Mouse (Mus musculus): ENCODE results near the gene Flvcr2. TPM values are rescaled to one million over a fixed set of nuclear protein-coding genes. Genes with fewer than 3 reads are reported as not detected.
A peak's percentile ranks its signal among the peaks of the same experiment; 100 is the strongest.

Gene Flvcr2
- total RNA-seq, 2 experiments from 2014 or later: not detected

- ATAC-seq (replicated peaks; ENCODE audit: low FRiP score, poor library complexity, severe bottlenecking): peak; percentile 83
These were observed 17.1 kb upstream of the Flvcr2 start for GRCm38 (mm10) chr12:85729022-85729944.

GRCm38 (mm10) chr12:85729945-85730290, 16.4 kb upstream of the Flvcr2 start:
- ATAC-seq (replicated peaks; ENCODE audit: low FRiP score, poor library complexity, severe bottlenecking): no peak

- no peak for ATAC-seq (replicated peaks; ENCODE audit: low FRiP score, poor library complexity, severe bottlenecking)
These were observed 10.1 kb upstream of the Flvcr2 start for GRCm38 (mm10) chr12:85736203-85736602.

GRCm38 (mm10) chr12:85736960-85737359, 9.4 kb upstream of the Flvcr2 start:
- ATAC-seq (replicated peaks; ENCODE audit: low FRiP score, poor library complexity, severe bottlenecking): no peak

- ATAC-seq (replicated peaks; ENCODE audit: low FRiP score, poor library complexity, severe bottlenecking): no peak
These were observed 419 bp downstream of the Flvcr2 start for GRCm38 (mm10) chr12:85746696-85747219.

- ATAC-seq (replicated peaks; ENCODE audit: low FRiP score, poor library complexity, severe bottlenecking): no peak
These were observed 1.0 kb downstream of the Flvcr2 start for GRCm38 (mm10) chr12:85747343-85747742.

- no peak for ATAC-seq (replicated peaks; ENCODE audit: low FRiP score, poor library complexity, severe bottlenecking)
These were observed 3.5 kb downstream of the Flvcr2 start for GRCm38 (mm10) chr12:85749861-85750260.

GRCm38 (mm10) chr12:85752116-85752515, 5.8 kb downstream of the Flvcr2 start:
- no peak for ATAC-seq (replicated peaks; ENCODE audit: low FRiP score, poor library complexity, severe bottlenecking)

- ATAC-seq (replicated peaks; ENCODE audit: low FRiP score, poor library complexity, severe bottlenecking): no peak
These were observed 6.9 kb downstream of the Flvcr2 start for GRCm38 (mm10) chr12:85753223-85753622.

GRCm38 (mm10) chr12:85754611-85755265, 8.4 kb downstream of the Flvcr2 start:
- no peak for ATAC-seq (replicated peaks; ENCODE audit: low FRiP score, poor library complexity, severe bottlenecking)

- no peak for ATAC-seq (replicated peaks; ENCODE audit: low FRiP score, poor library complexity, severe bottlenecking)
These were observed 10.1 kb downstream of the Flvcr2 start for GRCm38 (mm10) chr12:85756455-85756854.

GRCm38 (mm10) chr12:85757074-85757473, 10.7 kb downstream of the Flvcr2 start:
- no peak for ATAC-seq (replicated peaks; ENCODE audit: low FRiP score, poor library complexity, severe bottlenecking)

GRCm38 (mm10) chr12:85758741-85759140, 12.4 kb downstream of the Flvcr2 start:
- ATAC-seq (replicated peaks; ENCODE audit: low FRiP score, poor library complexity, severe bottlenecking): no peak

- ATAC-seq (replicated peaks; ENCODE audit: low FRiP score, poor library complexity, severe bottlenecking): no peak
These were observed 15.1 kb downstream of the Flvcr2 start for GRCm38 (mm10) chr12:85761471-85761870.

GRCm38 (mm10) chr12:85764686-85765085, 18.3 kb downstream of the Flvcr2 start:
- ATAC-seq (replicated peaks; ENCODE audit: low FRiP score, poor library complexity, severe bottlenecking): no peak

GRCm38 (mm10) chr12:85766287-85766686, 19.9 kb downstream of the Flvcr2 start:
- ATAC-seq (replicated peaks; ENCODE audit: low FRiP score, poor library complexity, severe bottlenecking): no peak

- ATAC-seq (replicated peaks; ENCODE audit: low FRiP score, poor library complexity, severe bottlenecking): no peak
These were observed 21.4 kb downstream of the Flvcr2 start for GRCm38 (mm10) chr12:85767750-85768149.

GRCm38 (mm10) chr12:85771356-85771755, 25.0 kb downstream of the Flvcr2 start:
- no peak for ATAC-seq (replicated peaks; ENCODE audit: low FRiP score, poor library complexity, severe bottlenecking)

- ATAC-seq (replicated peaks; ENCODE audit: low FRiP score, poor library complexity, severe bottlenecking): no peak
These were observed 32.6 kb downstream of the Flvcr2 start for GRCm38 (mm10) chr12:85778962-85779361.

- ATAC-seq (replicated peaks; ENCODE audit: low FRiP score, poor library complexity, severe bottlenecking): no peak
These were observed 33.4 kb downstream of the Flvcr2 start for GRCm38 (mm10) chr12:85779707-85780106.

- no peak for ATAC-seq (replicated peaks; ENCODE audit: low FRiP score, poor library complexity, severe bottlenecking)
These were observed 35.3 kb downstream of the Flvcr2 start for GRCm38 (mm10) chr12:85781606-85782005.

Measured in erythroblast, adult 5-6 weeks (primary cell).